Mouse (Mus musculus): ENCODE data around the gene 9330182O14Rik. TPM values are rescaled to one million over a fixed set of nuclear protein-coding genes. Genes with fewer than 3 reads are reported as not detected.
A peak's percentile ranks its signal among the peaks of the same experiment; 100 is the strongest.

9330182O14Rik gene
- polyA plus RNA-seq (2015; fragmentation: Nextera tagmentation; extraction: Ambion mirVana): not detected in 2 replicates

DNA sequence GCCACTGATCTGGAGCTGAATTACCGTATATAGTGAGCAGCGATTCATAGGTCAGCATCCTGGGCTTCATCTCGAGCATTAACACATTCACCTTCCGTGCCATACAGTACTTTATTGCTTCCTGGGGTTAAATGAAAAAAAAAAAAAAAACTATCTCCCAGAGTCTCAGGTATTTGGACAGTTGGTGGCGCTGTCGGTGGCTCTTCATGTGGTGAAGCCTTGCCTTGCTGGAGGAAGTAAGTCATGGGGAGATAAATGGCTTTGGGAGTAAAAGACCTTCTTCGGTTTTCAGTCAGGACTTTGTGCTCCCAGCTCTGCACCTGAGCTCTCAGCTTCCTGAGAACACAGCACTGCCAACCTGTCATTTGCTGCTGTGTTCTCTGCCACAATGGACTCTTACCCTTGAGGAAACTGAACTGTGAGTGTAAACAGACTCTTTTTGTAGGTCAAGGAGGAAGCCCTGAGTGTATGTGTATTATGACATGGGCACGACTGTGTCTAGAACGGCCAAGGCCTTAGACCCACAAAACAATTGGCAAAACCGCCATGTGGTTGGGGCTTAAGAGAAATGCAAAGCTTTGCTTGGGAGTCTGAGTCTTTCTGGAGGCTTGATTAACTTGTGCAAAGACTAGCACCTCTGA is at the start of gene 9330182O14Rik:
9330182O14Rik (plus strand) TSS at position 214 of the 641 bp plus-strand sequence.
- no peak for ATAC-seq
- WGBS: 64% methylated on average over 10 of the region's 10 CpGs

DNA sequence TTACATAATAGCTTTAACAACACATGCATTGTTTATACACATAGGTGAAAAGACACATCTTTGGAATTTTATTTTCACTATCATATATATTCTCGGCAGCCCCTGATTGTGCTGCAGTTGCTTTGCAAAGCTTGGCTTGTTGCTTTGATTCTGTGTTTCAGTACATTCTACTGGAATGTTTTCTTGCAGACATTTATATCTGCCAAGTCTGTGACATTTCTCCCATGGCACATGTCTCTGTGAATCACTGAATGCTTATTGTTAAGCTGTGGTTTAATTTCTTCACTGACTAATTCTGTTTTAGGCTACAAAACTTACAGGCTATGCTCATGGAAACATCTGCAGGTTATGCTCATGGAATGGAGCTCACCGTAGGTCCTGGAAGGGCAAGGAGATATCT is 30.9 kb upstream of the 9330182O14Rik start:
- H3K9ac ChIP-seq (ENCODE audit: low read depth, low read length): no peak overlapping the region
- no peak for ATAC-seq
- WGBS: 91% methylated on average over 2 of the region's 2 CpGs

More for the DNA sequence above, at the start of gene 9330182O14Rik:
- Histone ChIP-seq H3K4me3 (ENCODE audit: low read depth, low read length) (no peak within 1 kb of the TSS), H3K27ac (ENCODE audit: low read length) (no peak within 1 kb of the TSS), H3K27me3 (ENCODE audit: control insufficient read depth, insufficient read depth, low read depth, low read length) (no peaks in the 10 kb centered on the region), H3K36me3 (ENCODE audit: control insufficient read depth, insufficient read depth, low read length) (no peaks in the 10 kb centered on the region), H3K4me1 (ENCODE audit: control insufficient read depth, insufficient read depth, low read length) (no peaks in the 10 kb centered on the region), H3K9ac (ENCODE audit: low read depth, low read length) (no peak within 1 kb of the TSS), H3K4me2 (ENCODE audit: low read length) (no peak within 1 kb of the TSS), H3K9me3 (replicated peaks; ENCODE audit: control insufficient read depth, low read length, poor library complexity, severe bottlenecking) (no peaks in the 10 kb centered on the region)

DNA sequence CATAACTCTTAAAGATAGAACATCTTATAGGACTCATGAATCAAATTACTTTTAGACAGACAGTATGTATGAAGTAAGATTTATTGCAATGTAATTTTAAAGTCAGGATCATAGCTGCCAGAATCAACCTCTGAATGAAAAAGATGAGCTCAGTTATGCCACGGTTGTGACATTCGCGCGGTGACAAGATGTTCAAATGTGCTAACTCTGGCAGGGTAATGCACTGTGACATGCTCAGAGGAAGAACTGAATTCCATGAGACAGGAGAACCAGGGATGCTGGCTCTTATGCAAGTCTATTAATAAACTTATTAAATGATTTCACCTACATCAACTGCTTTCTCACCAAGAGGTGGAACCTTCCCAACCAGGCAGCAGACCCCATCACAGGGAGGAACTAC is 28.5 kb upstream of the 9330182O14Rik start:
- Histone ChIP-seq H3K4me2 (ENCODE audit: low read length) (no peak overlapping the region), H3K9ac (ENCODE audit: low read depth, low read length) (no peak overlapping the region), H3K4me1 (ENCODE audit: control insufficient read depth, insufficient read depth, low read length) (no peaks in the 10 kb centered on the region), H3K27ac (ENCODE audit: low read length) (no peak overlapping the region), H3K36me3 (ENCODE audit: control insufficient read depth, insufficient read depth, low read length) (no peaks in the 10 kb centered on the region), H3K9me3 (replicated peaks; ENCODE audit: control insufficient read depth, low read length, poor library complexity, severe bottlenecking) (no peaks in the 10 kb centered on the region), H3K27me3 (ENCODE audit: control insufficient read depth, insufficient read depth, low read depth, low read length) (no peaks in the 10 kb centered on the region), H3K4me3 (ENCODE audit: low read depth, low read length) (no peak overlapping the region)
- 83% methylated on average over 4 of the region's 4 CpGs for WGBS
- ATAC-seq: no peak

More for the DNA sequence above, 30.9 kb upstream of the 9330182O14Rik start:
- no peak overlapping the region for H3K27ac ChIP-seq (ENCODE audit: low read length)
- no peak overlapping the region for H3K4me3 ChIP-seq (ENCODE audit: low read depth, low read length)
- H3K27me3 ChIP-seq (ENCODE audit: control insufficient read depth, insufficient read depth, low read depth, low read length): no peaks in the 10 kb centered on the region
- no peaks in the 10 kb centered on the region for H3K9me3 ChIP-seq (replicated peaks; ENCODE audit: control insufficient read depth, low read length, poor library complexity, severe bottlenecking)
- H3K4me2 ChIP-seq (ENCODE audit: low read length): no peak overlapping the region
- no peaks in the 10 kb centered on the region for H3K4me1 ChIP-seq (ENCODE audit: control insufficient read depth, insufficient read depth, low read length)
- no peaks in the 10 kb centered on the region for H3K36me3 ChIP-seq (ENCODE audit: control insufficient read depth, insufficient read depth, low read length)

DNA sequence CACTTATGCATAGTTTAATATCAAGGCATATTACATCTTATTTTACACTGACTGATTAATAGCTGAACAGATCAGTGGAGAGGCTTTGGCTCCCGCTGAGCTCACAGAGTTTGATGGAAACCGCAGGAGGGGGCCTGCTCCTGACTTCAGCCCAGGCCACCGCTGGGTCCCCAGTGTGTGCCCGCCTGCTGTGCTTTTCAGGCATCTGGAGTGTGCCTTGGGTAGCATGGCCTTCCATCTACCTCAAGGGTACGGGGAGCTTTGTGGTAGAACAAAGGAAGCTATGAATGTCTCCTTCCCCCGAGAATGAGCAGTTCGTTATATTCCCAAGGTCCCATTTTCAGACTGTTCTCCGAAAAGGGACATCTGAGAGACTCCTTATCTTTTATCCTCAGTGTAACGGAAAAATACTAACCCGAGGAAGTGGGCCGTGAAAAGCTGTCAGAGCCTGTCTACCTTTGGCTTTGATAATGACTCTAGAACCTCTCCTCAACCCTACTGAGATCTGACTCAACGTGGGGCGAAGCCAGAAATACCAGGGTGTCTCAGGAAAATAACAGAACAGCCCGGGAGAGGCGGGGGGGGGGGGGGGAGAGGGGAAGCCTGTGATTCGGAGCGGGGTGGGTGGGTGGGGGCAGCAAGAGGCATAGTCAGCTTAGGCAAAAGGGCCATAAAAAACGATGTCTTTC is 20.1 kb upstream of the 9330182O14Rik start:
- ATAC-seq: peak; percentile 49; the same call in 1 of the 2 replicates
- no peak overlapping the region for H3K4me3 ChIP-seq (ENCODE audit: low read depth, low read length)
- no peaks in the 10 kb centered on the region for H3K9me3 ChIP-seq (replicated peaks; ENCODE audit: control insufficient read depth, low read length, poor library complexity, severe bottlenecking)
- H3K27ac ChIP-seq (ENCODE audit: low read length): no peak overlapping the region
- H3K36me3 ChIP-seq (ENCODE audit: control insufficient read depth, insufficient read depth, low read length): no peaks in the 10 kb centered on the region
- H3K27me3 ChIP-seq (ENCODE audit: control insufficient read depth, insufficient read depth, low read depth, low read length): no peaks in the 10 kb centered on the region
- peaks cover 15% of the 10 kb centered on the region for H3K4me1 ChIP-seq (ENCODE audit: control insufficient read depth, insufficient read depth, low read length)
- H3K9ac ChIP-seq (ENCODE audit: low read depth, low read length): no peak overlapping the region
- H3K4me2 ChIP-seq (ENCODE audit: low read length): peak overlapping the region; percentile 49
- 16% methylated on average over 15 of the region's 18 CpGs for WGBS

DNA sequence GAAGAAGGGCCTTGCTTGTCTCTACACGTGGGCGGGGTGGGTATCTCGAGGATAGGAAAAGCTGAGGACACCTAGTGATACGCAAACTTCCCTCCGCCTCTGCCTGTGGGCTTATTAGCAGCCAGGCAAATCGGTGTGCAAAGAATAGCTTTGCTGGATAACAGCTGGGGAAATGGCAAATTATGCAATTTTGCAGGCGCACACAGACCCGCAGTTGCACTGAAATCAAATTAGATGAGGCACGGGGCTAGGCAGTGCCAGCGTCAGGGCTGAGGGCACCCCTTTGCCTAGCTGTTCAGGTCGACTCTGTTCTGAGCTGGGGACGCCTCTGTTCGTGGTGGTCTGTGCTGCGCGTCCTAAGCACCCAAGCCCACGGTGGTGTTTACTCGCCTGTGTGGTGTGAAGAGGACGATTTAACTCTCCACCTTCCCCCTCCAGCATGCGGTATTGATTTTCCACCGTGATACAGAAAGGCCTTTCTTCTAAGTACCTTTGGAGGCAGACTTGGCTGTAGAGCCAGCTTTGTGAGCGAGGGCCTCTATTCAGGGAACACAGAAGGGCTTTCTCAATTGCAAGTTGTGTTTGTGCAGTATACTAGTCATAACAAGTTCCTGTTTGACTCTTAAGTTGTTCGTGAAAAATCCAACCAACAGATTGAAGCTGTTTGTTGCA is 19.4 kb upstream of the 9330182O14Rik start:
- ATAC-seq: peak; percentile 85
- Histone ChIP-seq H3K9me3 (replicated peaks; ENCODE audit: control insufficient read depth, low read length, poor library complexity, severe bottlenecking) (no peaks in the 10 kb centered on the region), H3K27me3 (ENCODE audit: control insufficient read depth, insufficient read depth, low read depth, low read length) (no peaks in the 10 kb centered on the region), H3K36me3 (ENCODE audit: control insufficient read depth, insufficient read depth, low read length) (no peaks in the 10 kb centered on the region), H3K4me1 (ENCODE audit: control insufficient read depth, insufficient read depth, low read length) (peaks cover 15% of the 10 kb centered on the region), H3K4me2 (ENCODE audit: low read length) (peak overlapping the region; percentile 49), H3K9ac (ENCODE audit: low read depth, low read length) (peak overlapping the region; percentile 21), H3K4me3 (ENCODE audit: low read depth, low read length) (no peak overlapping the region), H3K27ac (ENCODE audit: low read length) (no peak overlapping the region)
- WGBS: 12% methylated on average over 22 of the region's 22 CpGs

DNA sequence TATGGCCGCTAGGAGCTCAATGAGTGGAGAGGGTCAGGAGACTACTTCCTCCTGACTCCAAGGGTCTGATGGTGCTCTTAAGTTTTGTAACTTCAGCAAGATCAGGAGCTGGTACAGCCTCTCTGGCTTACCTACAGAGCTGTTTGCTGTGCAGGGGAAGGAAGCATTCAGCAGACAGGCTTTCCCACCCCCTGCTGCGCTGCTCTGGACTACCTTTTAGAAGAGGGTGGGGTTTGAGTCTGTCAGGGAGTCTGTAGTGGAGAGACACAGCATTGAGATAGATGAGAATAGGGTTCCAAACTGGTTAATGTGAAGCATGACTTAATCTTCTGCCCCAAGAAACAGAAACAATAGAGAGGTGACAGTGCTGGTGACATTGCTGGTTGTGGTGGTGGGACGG is 17.8 kb upstream of the 9330182O14Rik start:
- no peak overlapping the region for H3K4me3 ChIP-seq (ENCODE audit: low read depth, low read length)
- no peak for ATAC-seq
- no peaks in the 10 kb centered on the region for H3K9me3 ChIP-seq (replicated peaks; ENCODE audit: control insufficient read depth, low read length, poor library complexity, severe bottlenecking)
- H3K9ac ChIP-seq (ENCODE audit: low read depth, low read length): no peak overlapping the region
- WGBS: 73% methylated on average over 3 of the region's 3 CpGs
- H3K4me1 ChIP-seq (ENCODE audit: control insufficient read depth, insufficient read depth, low read length): peaks cover 15% of the 10 kb centered on the region
- H3K4me2 ChIP-seq (ENCODE audit: low read length): no peak overlapping the region
- H3K27ac ChIP-seq (ENCODE audit: low read length): no peak overlapping the region
- H3K27me3 ChIP-seq (ENCODE audit: control insufficient read depth, insufficient read depth, low read depth, low read length): no peaks in the 10 kb centered on the region
- H3K36me3 ChIP-seq (ENCODE audit: control insufficient read depth, insufficient read depth, low read length): no peaks in the 10 kb centered on the region

DNA sequence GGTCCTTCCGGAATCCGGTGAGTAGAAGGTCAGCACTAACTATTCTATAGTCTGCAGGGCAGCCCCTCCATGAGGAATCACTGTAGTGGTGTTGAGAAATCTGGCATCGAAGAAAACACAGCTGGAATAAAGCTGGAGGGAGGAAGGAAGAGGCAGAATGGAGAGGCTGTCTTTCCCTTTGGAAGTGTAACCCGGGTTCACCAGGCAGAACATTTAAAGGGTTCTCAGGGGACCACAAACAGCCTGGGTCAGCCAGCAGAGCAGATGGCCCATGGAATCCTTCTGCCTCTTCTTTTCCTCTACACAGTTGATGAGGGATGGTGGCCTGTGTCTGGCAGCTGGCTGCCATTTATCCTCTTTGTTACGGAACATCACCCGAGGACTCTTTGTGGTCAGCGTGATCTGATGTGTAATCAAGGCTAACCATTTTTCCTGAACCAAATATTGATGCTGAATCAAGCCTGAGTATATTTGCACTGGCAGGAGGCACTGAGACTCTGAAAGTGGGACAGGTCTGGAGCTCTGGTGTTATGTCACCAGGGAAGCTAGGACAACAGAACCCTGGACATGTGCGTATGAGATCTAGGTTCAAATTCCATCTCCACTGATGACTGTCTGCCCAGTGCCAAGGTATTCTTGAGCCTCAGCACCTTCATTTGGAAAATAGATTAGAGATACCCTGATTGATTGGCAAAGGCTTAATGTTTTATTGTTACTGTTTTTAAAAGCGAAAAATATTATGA is 9.8 kb upstream of the 9330182O14Rik start:
- Histone ChIP-seq H3K9me3 (replicated peaks; ENCODE audit: control insufficient read depth, low read length, poor library complexity, severe bottlenecking) (no peaks in the 10 kb centered on the region), H3K4me3 (ENCODE audit: low read depth, low read length) (no peak overlapping the region), H3K27me3 (ENCODE audit: control insufficient read depth, insufficient read depth, low read depth, low read length) (no peaks in the 10 kb centered on the region), H3K27ac (ENCODE audit: low read length) (no peak overlapping the region), H3K36me3 (ENCODE audit: control insufficient read depth, insufficient read depth, low read length) (no peaks in the 10 kb centered on the region), H3K9ac (ENCODE audit: low read depth, low read length) (no peak overlapping the region), H3K4me2 (ENCODE audit: low read length) (no peak overlapping the region), H3K4me1 (ENCODE audit: control insufficient read depth, insufficient read depth, low read length) (no peaks in the 10 kb centered on the region)
- 71% methylated on average over 9 of the region's 9 CpGs for WGBS
- ATAC-seq: no peak

DNA sequence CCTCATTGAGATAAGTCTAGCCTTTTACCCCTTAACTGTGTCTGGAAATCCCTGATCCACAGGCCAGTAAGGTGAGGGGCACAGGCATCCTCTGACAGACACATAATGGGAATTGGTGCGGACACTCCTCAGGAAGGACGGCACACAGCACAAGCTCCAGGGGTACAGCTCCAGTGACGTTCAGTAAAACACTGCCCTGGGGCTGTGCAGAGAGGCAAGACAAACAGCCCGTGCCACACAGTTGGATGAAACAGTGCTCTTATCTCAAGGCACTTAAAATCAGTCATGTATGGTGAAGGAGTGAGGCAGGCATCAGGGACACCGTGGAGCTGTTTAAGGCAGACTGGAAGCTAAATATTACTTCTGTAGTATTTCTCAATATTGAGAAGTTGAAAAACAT is 4.7 kb upstream of the 9330182O14Rik start:
- no peak overlapping the region for H3K4me3 ChIP-seq (ENCODE audit: low read depth, low read length)

More for the DNA sequence above, 4.7 kb upstream of the 9330182O14Rik start:
- no peak for ATAC-seq
- no peaks in the 10 kb centered on the region for H3K36me3 ChIP-seq (ENCODE audit: control insufficient read depth, insufficient read depth, low read length)
- H3K4me1 ChIP-seq (ENCODE audit: control insufficient read depth, insufficient read depth, low read length): no peaks in the 10 kb centered on the region
- H3K9ac ChIP-seq (ENCODE audit: low read depth, low read length): no peak overlapping the region
- no peak overlapping the region for H3K4me2 ChIP-seq (ENCODE audit: low read length)
- 54% methylated on average over 5 of the region's 5 CpGs for WGBS
- no peaks in the 10 kb centered on the region for H3K9me3 ChIP-seq (replicated peaks; ENCODE audit: control insufficient read depth, low read length, poor library complexity, severe bottlenecking)
- H3K27me3 ChIP-seq (ENCODE audit: control insufficient read depth, insufficient read depth, low read depth, low read length): no peaks in the 10 kb centered on the region
- no peak overlapping the region for H3K27ac ChIP-seq (ENCODE audit: low read length)
